Comparison of ENCODE assay signal across 11 mouse cellular contexts in genomic region chr9:44735886-44736285, GRCm38 (mm10). TPM values are rescaled to one million over a fixed set of nuclear protein-coding genes. Genes with fewer than 3 reads are reported as not detected.
DNase-seq lines count a peak whose midpoint lies in the region; ATAC-seq lines count a peak whose summit lies in the region.
"Had no signal": no experiment of that assay in that cellular context is flagged by ENCODE, and none has a peak within 500 bp of the region (broad histone marks: within the 10 kb centered on the region; RNA-seq: fewer than 3 reads in every experiment).

No protein-coding gene starts in this region.

- no peak for DNase-seq in forebrain, embryonic 10.5 days (ENCODE audit: extremely low spot score, low spot score)
- peak; percentile 23 for DNase-seq in kidney, adult 9 months
- DNase-seq in kidney, postnatal 25 days = no peak
- DNase-seq in embryonic facial prominence, embryonic 10.5 days (ENCODE audit: low spot score) = peak; percentile 9
- DNase-seq: cerebellum, adult 18-20 months had no signal

- peaks cover 47% of the 10 kb centered on the region for H3K4me1 ChIP-seq in forebrain, embryonic 10.5 days
- H3K4me1 ChIP-seq in forebrain, embryonic 12.5 days = peaks cover 24% of the 10 kb centered on the region
- H3K4me1 ChIP-seq in embryonic facial prominence, embryonic 10.5 days = peaks cover 61% of the 10 kb centered on the region
- H3K4me1 ChIP-seq in limb, embryonic 12.5 days (replicated peaks) = peaks cover 43% of the 10 kb centered on the region

- peaks cover 4% of the 10 kb centered on the region for H3K36me3 ChIP-seq in forebrain, embryonic 10.5 days (replicated peaks)
- H3K36me3 ChIP-seq in forebrain, embryonic 12.5 days (replicated peaks) = peaks cover 3% of the 10 kb centered on the region; the same call in 1 of the 2 replicates
- H3K36me3 ChIP-seq in embryonic facial prominence, embryonic 10.5 days (replicated peaks) = peaks cover 3% of the 10 kb centered on the region
- H3K36me3 ChIP-seq in limb, embryonic 12.5 days = peaks cover 3% of the 10 kb centered on the region; the same call in 1 of the 2 replicates

- peaks cover 37% of the 10 kb centered on the region for H3K27me3 ChIP-seq in forebrain, embryonic 10.5 days (ENCODE audit: poor library complexity, severe bottlenecking)
- peaks cover 30% of the 10 kb centered on the region for H3K27me3 ChIP-seq in forebrain, embryonic 12.5 days
- H3K27me3 ChIP-seq in embryonic facial prominence, embryonic 10.5 days (replicated peaks; ENCODE audit: low read depth, poor library complexity, severe bottlenecking) = peaks cover 36% of the 10 kb centered on the region
- H3K27me3 ChIP-seq in limb, embryonic 12.5 days = peaks cover 22% of the 10 kb centered on the region
- H3K27me3 ChIP-seq: Patski had no signal

- no peak overlapping the region; the same call in 1 of the 2 replicates for H3K4me2 ChIP-seq in forebrain, embryonic 12.5 days
- H3K4me2 ChIP-seq in limb, embryonic 12.5 days = 0 out of 2 replicates have a peak overlapping the region, but pooled peaks have one; percentile 98

- H3K9me3 ChIP-seq in forebrain, embryonic 10.5 days = no peaks in the 10 kb centered on the region
- no peaks in the 10 kb centered on the region for H3K9me3 ChIP-seq in forebrain, embryonic 12.5 days
- H3K9me3 ChIP-seq in embryonic facial prominence, embryonic 10.5 days = no peaks in the 10 kb centered on the region
- H3K9me3 ChIP-seq in limb, embryonic 12.5 days = no peaks in the 10 kb centered on the region

- H3K4me3 ChIP-seq in forebrain, embryonic 10.5 days = no peak overlapping the region
- H3K4me3 ChIP-seq in forebrain, embryonic 12.5 days (replicated peaks) = no peak overlapping the region
- peak overlapping the region; percentile 82 for H3K4me3 ChIP-seq in embryonic facial prominence, embryonic 10.5 days
- no peak overlapping the region for H3K4me3 ChIP-seq in limb, embryonic 12.5 days (replicated peaks)

- no peak overlapping the region for H3K9ac ChIP-seq in forebrain, embryonic 12.5 days
- no peak overlapping the region for H3K9ac ChIP-seq in limb, embryonic 12.5 days (replicated peaks)
- H3K9ac ChIP-seq: forebrain, embryonic 13.5 days had no signal

- 0 out of 2 replicates have a peak overlapping the region, but pooled peaks have one; percentile 85 for H3K27ac ChIP-seq in forebrain, embryonic 10.5 days
- no peak overlapping the region for H3K27ac ChIP-seq in forebrain, embryonic 12.5 days
- H3K27ac ChIP-seq in embryonic facial prominence, embryonic 10.5 days (replicated peaks) = peak overlapping the region; percentile 8; the same call in 1 of the 2 replicates
- peak overlapping the region; percentile 89 for H3K27ac ChIP-seq in limb, embryonic 12.5 days
- H3K27ac ChIP-seq: forebrain, embryonic 13.5 days had no signal

- no peak for ATAC-seq in forebrain, embryonic 12.5 days (ENCODE audit: low FRiP score)
- no peak for ATAC-seq in limb, embryonic 12.5 days (ENCODE audit: insufficient number of reproducible peaks, insufficient read depth, low FRiP score, low TSS enrichment, low read depth)
- ATAC-seq in granulocyte monocyte progenitor cell, adult 5-6 weeks (replicated peaks; ENCODE audit: poor library complexity, severe bottlenecking) = no peak
- no peak for ATAC-seq in erythroid progenitor cell, adult 5-6 weeks (replicated peaks; ENCODE audit: low FRiP score, poor library complexity, severe bottlenecking)

- WGBS in forebrain, embryonic 10.5 days = 75% methylated on average over 6 of the region's 6 CpGs
- 85% methylated on average over 6 of the region's 6 CpGs for WGBS in forebrain, embryonic 12.5 days
- WGBS in embryonic facial prominence, embryonic 10.5 days = 76% methylated on average over 6 of the region's 6 CpGs
- WGBS in limb, embryonic 12.5 days = 76% methylated on average over 6 of the region's 6 CpGs

RNA-seq across cellular contexts. Expression of gene Phldb1, which starts 0.9 kb away (rescaled TPM):
- polyA plus RNA-seq in forebrain, embryonic 10.5 days (2016; fragmentation: Nextera tagmentation; extraction: Ambion mirVana) = 37.8 and 44.7 TPM in 2 replicates
- polyA plus RNA-seq in forebrain, embryonic 12.5 days (2016; fragmentation: Nextera tagmentation; extraction: Ambion mirVana) = 57.5 and 67.3 TPM in 2 replicates
- 48.4 and 51.1 TPM in 2 replicates for polyA plus RNA-seq in embryonic facial prominence, embryonic 10.5 days (2016; fragmentation: Nextera tagmentation; extraction: Ambion mirVana)
- polyA plus RNA-seq in limb, embryonic 12.5 days (2016; fragmentation: Nextera tagmentation; extraction: Ambion mirVana) = 60.4 and 65.4 TPM in 2 replicates
- 2.5 and 3.6 TPM in 2 replicates for total RNA-seq in granulocyte monocyte progenitor cell, adult 5-6 weeks (2014; fragmentation: Nextera tagmentation)
- 1.0 and 3.1 TPM in 2 replicates for total RNA-seq in granulocyte monocyte progenitor cell, adult 5-6 weeks (2017)
- total RNA-seq in erythroid progenitor cell, adult 5-6 weeks (2015; ENCODE audit: low replicate concordance) = 3.8 TPM in 1 of 2 replicates, not detected in the other
- total RNA-seq in erythroid progenitor cell, adult 5-6 weeks (2017; ENCODE audit: low replicate concordance) = 0.26 and 4.4 TPM in 2 replicates

RNA-seq across cellular contexts. Expression of gene Arcn1, which starts 31.8 kb away (rescaled TPM):
- polyA plus RNA-seq in forebrain, embryonic 10.5 days (2016; fragmentation: Nextera tagmentation; extraction: Ambion mirVana) = 159 and 168 TPM in 2 replicates
- polyA plus RNA-seq in forebrain, embryonic 12.5 days (2016; fragmentation: Nextera tagmentation; extraction: Ambion mirVana) = 167 and 170 TPM in 2 replicates
- polyA plus RNA-seq in embryonic facial prominence, embryonic 10.5 days (2016; fragmentation: Nextera tagmentation; extraction: Ambion mirVana) = 169 and 171 TPM in 2 replicates
- 194 and 208 TPM in 2 replicates for polyA plus RNA-seq in limb, embryonic 12.5 days (2016; fragmentation: Nextera tagmentation; extraction: Ambion mirVana)
- 133 and 158 TPM in 2 replicates for total RNA-seq in granulocyte monocyte progenitor cell, adult 5-6 weeks (2014; fragmentation: Nextera tagmentation)
- total RNA-seq in granulocyte monocyte progenitor cell, adult 5-6 weeks (2017) = 201 and 229 TPM in 2 replicates
- 64.6 and 68.1 TPM in 2 replicates for total RNA-seq in erythroid progenitor cell, adult 5-6 weeks (2015; ENCODE audit: low replicate concordance)
- 58.0 and 97.5 TPM in 2 replicates for total RNA-seq in erythroid progenitor cell, adult 5-6 weeks (2017; ENCODE audit: low replicate concordance)

RNA-seq across cellular contexts. Expression of gene Ift46, which starts 31.8 kb away (rescaled TPM):
- 110 TPM in 2 replicates for polyA plus RNA-seq in forebrain, embryonic 10.5 days (2016; fragmentation: Nextera tagmentation; extraction: Ambion mirVana)
- polyA plus RNA-seq in forebrain, embryonic 12.5 days (2016; fragmentation: Nextera tagmentation; extraction: Ambion mirVana) = 124 and 130 TPM in 2 replicates
- 133 and 139 TPM in 2 replicates for polyA plus RNA-seq in embryonic facial prominence, embryonic 10.5 days (2016; fragmentation: Nextera tagmentation; extraction: Ambion mirVana)
- polyA plus RNA-seq in limb, embryonic 12.5 days (2016; fragmentation: Nextera tagmentation; extraction: Ambion mirVana) = 139 and 150 TPM in 2 replicates
- total RNA-seq in granulocyte monocyte progenitor cell, adult 5-6 weeks (2014; fragmentation: Nextera tagmentation) = 19.8 and 43.7 TPM in 2 replicates
- total RNA-seq in granulocyte monocyte progenitor cell, adult 5-6 weeks (2017) = 32.7 and 39.6 TPM in 2 replicates
- total RNA-seq in erythroid progenitor cell, adult 5-6 weeks (2015; ENCODE audit: low replicate concordance) = 15.1 and 18.4 TPM in 2 replicates
- total RNA-seq in erythroid progenitor cell, adult 5-6 weeks (2017; ENCODE audit: low replicate concordance) = 4.7 and 18.2 TPM in 2 replicates

Comparison
In these comparisons a context has a peak if more than half of its experiments do, and no peak if none do; other contexts are left out.
1. DNase-seq: peak in kidney, adult 9 months (single experiment) and embryonic facial prominence, embryonic 10.5 days (single experiment); none in forebrain, embryonic 10.5 days (single experiment) and kidney, postnatal 25 days (0 of 2).